Mouse (Mus musculus) left cerebral cortex, postnatal 14 days (tissue): Measurements from ENCODE around the gene 5730455P16Rik. TPM values are rescaled to one million over a fixed set of nuclear protein-coding genes. Genes with fewer than 3 reads are reported as not detected.
A peak's percentile ranks its signal among the peaks of the same experiment; 100 is the strongest.
"Not testable (repeated sequence)": the region's sequence is repeated elsewhere in the genome, so short reads cannot be mapped to it uniquely, and the experiment has no call there.

Experiments used
- DNase-seq, 2 experiments: peaks; one replicate each; pipeline ENCODE4 v3.0.0; 2021 to 2022; ENCODE audit warnings: low spot score in 2 of 2, mixed read lengths in 1 of 2
- intact Hi-C: fragments of 180-260 bp; cut with DNase I; formaldehyde crosslinking; loops from one replicate; pipeline ENCODE4 v1.15.1; 2025
- long read RNA-seq, 2 experiments: library from polyadenylated mRNA; stranded (forward); transcript quantifications; one replicate each; pipeline ENCODE4 v2.0.0; 2021
- total RNA-seq, 2 experiments: library from RNA; stranded (reverse); gene quantifications; 2 replicates each; pipeline ENCODE4 v1.2.3; 2021

Gene 5730455P16Rik
- 10 to 100 TPM; 48.4 to 50.3 TPM for total RNA-seq
- long read RNA-seq, experiment 1, full-length matches to known transcripts: 38 of 50 reads
- long read RNA-seq, experiment 1, partial matches to known transcripts: 0 of 50 reads
- long read RNA-seq, experiment 1, other reads (novel, unspliced or antisense): 12 of 50 reads
- long read RNA-seq, experiment 2, full-length matches to known transcripts: 32 of 43 reads
- long read RNA-seq, experiment 2, partial matches to known transcripts: 2 of 43 reads
- long read RNA-seq, experiment 2, other reads (novel, unspliced or antisense): 9 of 43 reads

- intact Hi-C loops: no loop called here
Observed at GRCm38 (mm10) chr11:80377712-80378451, at the start of gene 5730455P16Rik. Gene 5730455P16Rik, minus strand, starts transcription at chr11:80378034.

GRCm38 (mm10) chr11:80426029-80426813 lies 48.4 kb upstream of the 5730455P16Rik start:
- intact Hi-C loops, DNase-seq: not testable (repeated sequence)

More at GRCm38 (mm10) chr11:80377712-80378451, at the start of gene 5730455P16Rik:
- peak; percentile 80 to 87 for DNase-seq

GRCm38 (mm10) chr11:80425247-80425778 lies 47.5 kb upstream of the 5730455P16Rik start:
- DNase-seq: no peak
- intact Hi-C loops: no loop called here

GRCm38 (mm10) chr11:80424691-80425090 lies 46.9 kb upstream of the 5730455P16Rik start:
- DNase-seq: no peak
- intact Hi-C loops: no loop called here

- intact Hi-C loops: no loop called here
- no peak for DNase-seq
Observed at GRCm38 (mm10) chr11:80421421-80422047, 43.7 kb upstream of the 5730455P16Rik start.

GRCm38 (mm10) chr11:80420202-80420984 lies 42.6 kb upstream of the 5730455P16Rik start:
- intact Hi-C loops: no loop called here
- no peak for DNase-seq

GRCm38 (mm10) chr11:80419743-80420142 lies 41.9 kb upstream of the 5730455P16Rik start:
- intact Hi-C loops: no loop called here
- no peak for DNase-seq

GRCm38 (mm10) chr11:80417085-80417484 lies 39.3 kb upstream of the 5730455P16Rik start:
- no peak for DNase-seq
- intact Hi-C loops: no loop called here

- DNase-seq: no peak
- intact Hi-C loops: no loop called here
Observed at GRCm38 (mm10) chr11:80410377-80410776, 32.5 kb upstream of the 5730455P16Rik start.

GRCm38 (mm10) chr11:80407878-80408277 lies 30.0 kb upstream of the 5730455P16Rik start:
- intact Hi-C loops, DNase-seq: not testable (repeated sequence)

- intact Hi-C loops: no loop called here
- DNase-seq: no peak
Observed at GRCm38 (mm10) chr11:80396617-80397016, 18.8 kb upstream of the 5730455P16Rik start.

- intact Hi-C loops: no loop called here
- DNase-seq: no peak
Observed at GRCm38 (mm10) chr11:80395930-80396329, 18.1 kb upstream of the 5730455P16Rik start.

GRCm38 (mm10) chr11:80391407-80392120 lies 13.7 kb upstream of the 5730455P16Rik start:
- DNase-seq: no peak
- intact Hi-C loops: no loop called here

- intact Hi-C loops: no loop called here
- DNase-seq: no peak
Observed at GRCm38 (mm10) chr11:80389885-80390284, 12.1 kb upstream of the 5730455P16Rik start.

GRCm38 (mm10) chr11:80386790-80387189 lies 9.0 kb upstream of the 5730455P16Rik start:
- no peak for DNase-seq
- intact Hi-C loops: no loop called here

- no peak for DNase-seq
- intact Hi-C loops: no loop called here
Observed at GRCm38 (mm10) chr11:80385055-80385454, 7.2 kb upstream of the 5730455P16Rik start.

GRCm38 (mm10) chr11:80384461-80384860 lies 6.6 kb upstream of the 5730455P16Rik start:
- no peak for DNase-seq
- intact Hi-C loops: no loop called here

- intact Hi-C loops: no loop called here
- DNase-seq: no peak
Observed at GRCm38 (mm10) chr11:80383626-80384046, 5.8 kb upstream of the 5730455P16Rik start.
